Mouse (Mus musculus) forebrain, embryonic 15.5 days (tissue): Measurements from ENCODE around the gene Flt1. TPM values are rescaled to one million over a fixed set of nuclear protein-coding genes. Genes with fewer than 3 reads are reported as not detected.

Experiments used
- ATAC-seq: fragments of 200-750 bp; cut with Nextera tagmentation; replicated peaks from 2 replicates; pipeline ENCODE4 v1.8.0; 2017; ENCODE audit warnings: mild to moderate bottlenecking, moderate TSS enrichment, moderate library complexity
- H3K27ac ChIP-seq: fragments of 300-500 bp; sonication (generic); replicated peaks from 2 replicates; pipeline ENCODE4 v1.5.1; 2015; ENCODE audit warnings: mild to moderate bottlenecking, inconsistent platforms
- H3K27me3 ChIP-seq: fragments of 300-500 bp; sonication (generic); 2 replicates; pipeline ENCODE4 v1.6.1; 2015; ENCODE audit warnings: inconsistent platforms
- H3K36me3 ChIP-seq: fragments of 300-500 bp; sonication (generic); 2 replicates; pipeline ENCODE4 v1.6.1; 2015; ENCODE audit warnings: mild to moderate bottlenecking, inconsistent platforms
- H3K4me1 ChIP-seq: fragments of 300-500 bp; sonication (generic); 2 replicates; pipeline ENCODE4 v1.6.1; 2015; ENCODE audit warnings: inconsistent platforms
- H3K4me2 ChIP-seq: fragments of 300-500 bp; sonication (generic); replicated peaks from 2 replicates; pipeline ENCODE4 v1.6.1; 2015; ENCODE audit warnings: mild to moderate bottlenecking, inconsistent platforms
- H3K4me3 ChIP-seq: fragments of 300-500 bp; sonication (generic); 2 replicates; pipeline ENCODE4 v1.5.1; 2015; ENCODE audit warnings: mild to moderate bottlenecking, inconsistent platforms
- H3K9ac ChIP-seq: fragments of 300-500 bp; sonication (generic); replicated peaks from 2 replicates; pipeline ENCODE4 v1.6.1; 2015; ENCODE audit warnings: mild to moderate bottlenecking, inconsistent platforms
- H3K9me3 ChIP-seq: fragments of 300-500 bp; sonication (generic); 2 replicates; pipeline ENCODE4 v1.6.1; 2016; ENCODE audit warnings: inconsistent platforms
- WGBS: fragments of 180-500 bp; shearing (Covaris S2); methylation state at CpG from one replicate; pipeline ENCODE4 v1.1.7; 2015; ENCODE audit warnings: mixed read lengths; 5-methylcytosine and 5-hydroxymethylcytosine counted together
- polyA plus RNA-seq: library from polyadenylated mRNA; unstranded; fragments of >200 nt; fragmentation: Nextera tagmentation; extraction: Ambion mirVana; gene quantifications from 2 replicates; pipeline ENCODE4 v1.2.1, GENCODE M21; 2015

Flt1 gene
- polyA plus RNA-seq, 1 experiment from 2014 or later, result 10.7 TPM

DNA sequence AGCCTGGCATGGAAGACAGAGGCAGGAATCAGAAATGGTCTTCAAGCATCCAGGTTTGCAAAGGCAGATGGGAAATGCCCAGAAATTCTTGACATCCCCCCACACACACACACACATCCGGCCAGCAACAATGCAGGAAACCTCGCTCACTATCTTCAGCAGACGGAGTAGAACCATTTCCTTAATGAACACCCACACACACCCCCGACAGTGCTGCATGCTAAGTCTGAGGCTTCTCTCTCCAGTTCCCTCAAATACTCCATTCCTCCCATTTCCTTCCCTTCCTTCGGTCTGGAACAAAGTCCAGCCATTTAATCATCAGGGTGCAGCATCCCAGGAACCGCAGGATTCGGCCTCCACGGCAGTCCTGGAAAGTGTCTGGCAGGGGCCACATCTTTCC is 4.4 kb downstream of the Flt1 start:
- no peak overlapping the region for H3K9ac ChIP-seq
- no peaks in the 10 kb centered on the region for H3K36me3 ChIP-seq
- 21% methylated on average over 8 of the region's 8 CpGs for WGBS
- no peak overlapping the region for H3K27ac ChIP-seq
- no peaks in the 10 kb centered on the region for H3K9me3 ChIP-seq
- H3K4me2 ChIP-seq, result no peak overlapping the region
- peaks cover 66% of the 10 kb centered on the region for H3K27me3 ChIP-seq
- H3K4me1 ChIP-seq, result peaks cover 17% of the 10 kb centered on the region
- no peak overlapping the region for H3K4me3 ChIP-seq
- no peak for ATAC-seq

GRCm38 (mm10) chr5:147718335-147718734 is 7.5 kb downstream of the Flt1 start:
- H3K27me3 ChIP-seq, result peaks cover 37% of the 10 kb centered on the region
- WGBS, result 87% methylated on average over 7 of the region's 7 CpGs
- ATAC-seq, result no peak

DNA sequence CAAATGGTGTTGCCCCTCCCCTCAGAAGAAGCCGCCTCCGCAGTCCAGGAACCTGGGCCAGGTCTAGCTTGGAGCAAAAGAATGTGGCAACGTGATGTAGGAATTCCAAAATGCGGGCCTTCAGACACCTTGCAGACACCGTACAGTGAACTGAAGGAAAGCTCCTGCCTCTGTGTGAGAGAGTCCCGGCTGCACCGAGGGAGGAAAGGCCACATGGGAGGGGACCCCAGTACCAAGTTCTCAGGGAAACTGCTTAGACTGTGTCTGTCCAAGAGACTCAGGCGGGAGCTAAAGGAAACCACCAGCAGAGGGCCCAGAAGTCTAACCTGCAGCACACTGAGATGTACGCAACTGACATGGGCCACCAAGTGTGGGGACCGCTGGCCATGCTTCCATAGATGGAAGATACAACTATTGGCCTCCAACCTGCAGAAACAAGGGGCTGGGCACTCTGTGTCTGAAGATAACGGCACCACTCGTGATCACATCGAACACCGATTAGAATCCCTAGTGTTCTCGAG is 9.1 kb downstream of the Flt1 start:
- no peak overlapping the region for H3K27ac ChIP-seq
- peaks cover 26% of the 10 kb centered on the region for H3K27me3 ChIP-seq
- 76% methylated on average over 15 of the region's 15 CpGs for WGBS
- no peak overlapping the region for H3K4me3 ChIP-seq
- no peaks in the 10 kb centered on the region for H3K36me3 ChIP-seq
- H3K9me3 ChIP-seq, result no peaks in the 10 kb centered on the region
- no peak overlapping the region for H3K9ac ChIP-seq
- ATAC-seq, result no peak
- no peak overlapping the region for H3K4me2 ChIP-seq
- no peaks in the 10 kb centered on the region for H3K4me1 ChIP-seq

More at GRCm38 (mm10) chr5:147718335-147718734, 7.5 kb downstream of the Flt1 start:
- no peak overlapping the region for H3K27ac ChIP-seq
- no peak overlapping the region for H3K9ac ChIP-seq
- H3K4me3 ChIP-seq, result no peak overlapping the region
- H3K4me2 ChIP-seq, result no peak overlapping the region
- H3K9me3 ChIP-seq, result no peaks in the 10 kb centered on the region
- H3K4me1 ChIP-seq, result no peaks in the 10 kb centered on the region
- no peaks in the 10 kb centered on the region for H3K36me3 ChIP-seq

DNA sequence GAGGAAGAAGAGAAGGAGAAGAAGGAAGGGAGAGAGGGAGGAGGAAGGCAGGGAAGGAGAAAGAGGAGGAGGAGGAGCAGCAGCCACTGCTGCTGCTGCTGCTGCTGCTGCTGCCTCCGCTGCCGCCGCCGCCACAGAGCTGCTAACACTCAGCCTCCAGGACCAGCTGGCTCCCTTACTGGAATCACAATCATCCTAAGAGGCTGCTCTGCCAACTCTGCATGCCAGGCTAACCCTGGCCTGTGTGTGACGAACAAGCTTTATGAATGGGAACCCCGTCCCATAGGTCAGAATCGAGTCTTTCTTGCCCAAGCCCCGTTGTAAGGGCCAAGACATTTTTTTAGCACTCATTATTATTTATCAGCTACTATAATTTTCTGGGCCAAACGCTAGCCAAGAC is 9.5 kb downstream of the Flt1 start:
- no peak overlapping the region for H3K4me2 ChIP-seq
- no peaks in the 10 kb centered on the region for H3K9me3 ChIP-seq
- 0 out of 2 replicates have a peak, but pooled peaks have one; percentile 51 for ATAC-seq
- no peaks in the 10 kb centered on the region for H3K36me3 ChIP-seq
- no peak overlapping the region for H3K27ac ChIP-seq
- no peaks in the 10 kb centered on the region for H3K4me1 ChIP-seq
- no peak overlapping the region for H3K9ac ChIP-seq
- no peak overlapping the region for H3K4me3 ChIP-seq
- peaks cover 21% of the 10 kb centered on the region for H3K27me3 ChIP-seq
- 63% methylated on average over 9 of the region's 9 CpGs for WGBS

DNA sequence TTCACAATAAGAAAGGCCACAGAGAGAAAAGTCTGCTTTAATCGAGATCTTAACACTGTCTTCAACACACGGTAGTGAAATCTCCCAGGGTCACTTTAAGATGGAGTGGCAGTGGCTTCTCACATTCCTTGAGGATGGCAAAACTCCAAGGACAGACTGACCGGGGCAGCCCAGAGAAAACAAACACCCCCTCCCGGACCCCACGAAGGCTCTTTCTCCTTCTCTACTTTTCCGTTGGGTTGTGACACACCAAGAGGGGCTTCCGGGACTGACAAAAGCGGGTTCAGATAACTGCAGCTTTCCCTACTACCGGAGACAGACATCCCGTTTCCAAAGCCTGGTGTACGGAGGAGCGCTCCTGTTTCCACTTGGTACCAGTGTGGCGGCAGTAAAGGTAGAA is 10.4 kb downstream of the Flt1 start:
- H3K4me1 ChIP-seq, result no peaks in the 10 kb centered on the region
- no peak overlapping the region for H3K4me2 ChIP-seq
- H3K36me3 ChIP-seq, result no peaks in the 10 kb centered on the region
- no peak overlapping the region for H3K9ac ChIP-seq
- no peak overlapping the region for H3K27ac ChIP-seq
- no peaks in the 10 kb centered on the region for H3K9me3 ChIP-seq
- WGBS, result 87% methylated on average over 13 of the region's 13 CpGs
- no peak for ATAC-seq
- no peak overlapping the region for H3K4me3 ChIP-seq
- peaks cover 13% of the 10 kb centered on the region for H3K27me3 ChIP-seq

GRCm38 (mm10) chr5:147708500-147708899 is 17.3 kb downstream of the Flt1 start:
- Histone ChIP-seq H3K4me2 (no peak overlapping the region), H3K9me3 (no peaks in the 10 kb centered on the region), H3K27ac (no peak overlapping the region), H3K27me3 (no peaks in the 10 kb centered on the region), H3K36me3 (no peaks in the 10 kb centered on the region), H3K4me3 (no peak overlapping the region), H3K9ac (no peak overlapping the region), H3K4me1 (no peaks in the 10 kb centered on the region)
- 82% methylated on average over 4 of the region's 4 CpGs for WGBS
- no peak for ATAC-seq

GRCm38 (mm10) chr5:147707479-147707878 is 18.3 kb downstream of the Flt1 start:
- no peak overlapping the region for H3K4me3 ChIP-seq
- no peak overlapping the region for H3K9ac ChIP-seq
- no peaks in the 10 kb centered on the region for H3K36me3 ChIP-seq
- no peaks in the 10 kb centered on the region for H3K9me3 ChIP-seq
- no peak overlapping the region for H3K4me2 ChIP-seq
- WGBS, result 73% methylated on average over 4 of the region's 4 CpGs
- no peak overlapping the region for H3K27ac ChIP-seq
- no peaks in the 10 kb centered on the region for H3K27me3 ChIP-seq
- no peaks in the 10 kb centered on the region for H3K4me1 ChIP-seq
- no peak for ATAC-seq

GRCm38 (mm10) chr5:147704890-147705289 is 20.9 kb downstream of the Flt1 start:
- no peak overlapping the region for H3K4me2 ChIP-seq
- H3K9me3 ChIP-seq, result no peaks in the 10 kb centered on the region
- H3K9ac ChIP-seq, result no peak overlapping the region
- no peak for ATAC-seq
- no peaks in the 10 kb centered on the region for H3K27me3 ChIP-seq
- H3K27ac ChIP-seq, result no peak overlapping the region
- 60% methylated on average over 4 of the region's 4 CpGs for WGBS
- no peak overlapping the region for H3K4me3 ChIP-seq
- no peaks in the 10 kb centered on the region for H3K4me1 ChIP-seq
- no peaks in the 10 kb centered on the region for H3K36me3 ChIP-seq

DNA sequence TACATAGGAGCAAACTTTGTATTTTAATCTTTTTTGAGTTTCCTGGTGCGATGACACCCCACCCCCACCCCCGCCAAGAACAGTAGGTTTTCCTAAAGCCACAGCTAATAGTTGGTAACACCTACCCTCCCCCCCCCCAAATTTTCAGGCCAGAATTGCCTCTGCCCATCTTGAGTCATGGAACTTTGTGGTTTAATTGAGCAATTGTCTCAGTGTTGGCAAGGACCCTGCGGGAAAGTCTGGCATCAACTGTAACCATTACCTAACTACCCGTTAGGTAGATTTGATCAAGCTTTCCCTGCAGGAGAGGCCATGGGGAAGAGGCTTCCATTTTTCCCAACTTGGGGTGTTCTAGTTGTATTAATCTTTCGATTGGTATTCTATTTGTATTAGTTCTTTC is 23.4 kb downstream of the Flt1 start:
- no peak overlapping the region for H3K9ac ChIP-seq
- H3K27ac ChIP-seq, result no peak overlapping the region
- no peaks in the 10 kb centered on the region for H3K36me3 ChIP-seq
- H3K27me3 ChIP-seq, result no peaks in the 10 kb centered on the region
- ATAC-seq, result no peak
- 80% methylated on average over 5 of the region's 5 CpGs for WGBS
- no peak overlapping the region for H3K4me2 ChIP-seq
- H3K4me3 ChIP-seq, result no peak overlapping the region
- no peaks in the 10 kb centered on the region for H3K4me1 ChIP-seq
- H3K9me3 ChIP-seq, result no peaks in the 10 kb centered on the region

DNA sequence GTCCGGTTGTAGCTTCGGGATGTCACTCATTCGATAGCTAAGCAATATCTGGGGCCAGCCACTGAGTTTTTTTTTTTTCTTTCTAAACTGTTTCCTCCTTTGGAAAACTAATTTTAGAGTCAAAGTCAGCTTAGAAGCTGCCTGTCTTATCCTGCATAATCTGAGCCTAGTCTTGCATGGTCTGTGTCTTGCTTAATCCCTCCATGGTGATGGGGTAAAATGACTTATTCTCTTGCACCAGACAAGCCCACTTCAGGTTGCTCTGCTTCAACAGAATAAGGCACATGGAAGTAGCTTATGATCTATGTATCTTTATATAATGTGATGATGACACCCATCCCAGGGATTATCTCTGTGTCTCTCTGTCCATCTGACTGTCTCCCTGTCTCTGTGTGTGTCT is 24.8 kb downstream of the Flt1 start:
- Histone ChIP-seq H3K9ac (no peak overlapping the region), H3K4me3 (no peak overlapping the region), H3K36me3 (no peaks in the 10 kb centered on the region), H3K27ac (no peak overlapping the region), H3K27me3 (peaks cover 4% of the 10 kb centered on the region; the same call in 1 of the 2 replicates), H3K4me1 (no peaks in the 10 kb centered on the region), H3K4me2 (no peak overlapping the region), H3K9me3 (no peaks in the 10 kb centered on the region)
- no peak for ATAC-seq
- WGBS, result 98% methylated on average over 3 of the region's 3 CpGs

DNA sequence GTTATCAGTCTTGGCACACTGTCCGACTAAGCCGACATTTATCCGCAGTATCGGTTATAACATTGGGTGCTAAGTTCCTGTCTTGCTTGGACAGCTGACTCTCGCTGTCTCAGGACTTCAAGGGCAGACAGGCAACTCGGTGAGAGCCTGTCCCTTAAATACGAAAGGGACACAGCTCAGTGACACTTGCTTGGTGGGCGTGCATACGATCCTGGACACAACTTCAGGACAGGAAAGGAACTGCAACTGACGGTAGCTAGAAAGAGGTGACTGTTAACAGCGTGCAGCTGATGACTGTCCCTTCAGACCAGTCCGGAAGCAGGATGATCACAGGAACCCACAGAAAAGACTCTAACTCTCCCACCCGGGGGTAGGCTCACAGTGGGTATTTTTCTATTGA is 27.8 kb downstream of the Flt1 start:
- Histone ChIP-seq H3K36me3 (no peaks in the 10 kb centered on the region), H3K9me3 (no peaks in the 10 kb centered on the region), H3K27ac (no peak overlapping the region), H3K4me1 (no peaks in the 10 kb centered on the region), H3K27me3 (peaks cover 4% of the 10 kb centered on the region; the same call in 1 of the 2 replicates), H3K9ac (no peak overlapping the region), H3K4me3 (no peak overlapping the region), H3K4me2 (no peak overlapping the region)
- WGBS, result 41% methylated on average over 13 of the region's 13 CpGs
- no peak for ATAC-seq

- Histone ChIP-seq H3K9me3 (peaks cover 3% of the 10 kb centered on the region; the same call in 1 of the 2 replicates), H3K27me3 (peaks cover 4% of the 10 kb centered on the region; the same call in 1 of the 2 replicates), H3K4me3 (no peak overlapping the region), H3K27ac (no peak overlapping the region), H3K9ac (no peak overlapping the region), H3K4me1 (no peaks in the 10 kb centered on the region), H3K36me3 (no peaks in the 10 kb centered on the region), H3K4me2 (no peak overlapping the region)
- WGBS, result 21% methylated on average over 5 of the region's 5 CpGs
- ATAC-seq, result no peak
Measured at GRCm38 (mm10) chr5:147697165-147697564, 28.6 kb downstream of the Flt1 start.

DNA sequence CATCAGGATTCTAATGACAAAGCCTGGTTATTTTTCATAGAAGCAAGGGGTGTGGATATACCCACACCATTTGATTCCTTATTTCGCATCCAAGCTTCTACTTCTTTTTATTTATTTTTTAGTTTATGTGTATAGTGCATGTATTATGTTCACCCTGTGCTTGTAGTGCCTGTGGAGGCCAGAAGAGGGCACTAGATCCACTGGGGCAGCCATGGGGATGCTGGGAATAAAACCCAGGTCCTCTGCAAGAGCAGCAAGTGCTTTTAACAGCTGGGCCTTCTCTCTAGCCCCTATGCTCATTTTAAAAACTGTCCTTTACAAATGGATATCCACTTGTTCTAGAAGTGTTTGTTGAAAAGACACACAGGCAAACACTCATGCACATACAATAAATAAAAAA is 33.2 kb downstream of the Flt1 start:
- 94% methylated on average over 1 of the region's 1 CpGs for WGBS
- Histone ChIP-seq H3K27me3 (peaks cover 4% of the 10 kb centered on the region; the same call in 1 of the 2 replicates), H3K4me2 (no peak overlapping the region), H3K4me3 (no peak overlapping the region), H3K27ac (no peak overlapping the region), H3K4me1 (no peaks in the 10 kb centered on the region), H3K9ac (no peak overlapping the region), H3K9me3 (peaks cover 3% of the 10 kb centered on the region; the same call in 1 of the 2 replicates), H3K36me3 (no peaks in the 10 kb centered on the region)
- no peak for ATAC-seq
